Mouse (Mus musculus) mouse trophoblast stem cell (cell line): ENCODE data around the gene N4bp3.
"Not testable (repeated sequence)": the region's sequence is repeated elsewhere in the genome, so short reads cannot be mapped to it uniquely, and the experiment has no call there.

Source experiments
- in situ Hi-C, 2 experiments: fragments of 300-500 bp; cut with MseI, MboI; formaldehyde crosslinking; loops; 2 replicates in 1 of 2; 3 replicates in 1 of 2; pipeline ENCODE4 v1.15.1; 2025

The N4bp3 gene

GRCm38 (mm10) chr11:51653736-51654135 is 3.1 kb upstream of the N4bp3 start:
- in situ Hi-C loops: no loop called here

GRCm38 (mm10) chr11:51652889-51653418 is 2.3 kb upstream of the N4bp3 start:
- in situ Hi-C loops: no loop called here

- in situ Hi-C loops: no loop called here
Measured at GRCm38 (mm10) chr11:51650261-51650660, 381 bp downstream of the N4bp3 start.

DNA sequence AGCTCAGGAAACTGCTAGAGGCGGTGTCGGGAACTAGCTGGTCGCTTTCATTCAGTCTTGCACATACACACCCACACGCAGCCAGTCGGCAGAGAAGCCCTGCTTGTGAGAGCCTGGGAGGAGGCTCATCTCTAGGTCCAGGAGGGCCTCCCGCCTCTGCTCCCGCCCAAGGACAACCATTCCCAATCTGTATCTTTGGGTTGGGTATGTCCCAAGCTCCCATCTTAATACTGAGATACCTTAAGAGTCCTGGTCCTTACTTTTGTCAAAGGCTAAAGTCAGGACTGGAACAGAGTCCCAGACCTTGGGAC is 798 bp downstream of the N4bp3 start:
- in situ Hi-C loops: no loop called here

- in situ Hi-C loops: no loop called here
Measured at GRCm38 (mm10) chr11:51649111-51649888, 1.3 kb downstream of the N4bp3 start.

GRCm38 (mm10) chr11:51648566-51648965 is 2.1 kb downstream of the N4bp3 start:
- in situ Hi-C loops: no loop called here

DNA sequence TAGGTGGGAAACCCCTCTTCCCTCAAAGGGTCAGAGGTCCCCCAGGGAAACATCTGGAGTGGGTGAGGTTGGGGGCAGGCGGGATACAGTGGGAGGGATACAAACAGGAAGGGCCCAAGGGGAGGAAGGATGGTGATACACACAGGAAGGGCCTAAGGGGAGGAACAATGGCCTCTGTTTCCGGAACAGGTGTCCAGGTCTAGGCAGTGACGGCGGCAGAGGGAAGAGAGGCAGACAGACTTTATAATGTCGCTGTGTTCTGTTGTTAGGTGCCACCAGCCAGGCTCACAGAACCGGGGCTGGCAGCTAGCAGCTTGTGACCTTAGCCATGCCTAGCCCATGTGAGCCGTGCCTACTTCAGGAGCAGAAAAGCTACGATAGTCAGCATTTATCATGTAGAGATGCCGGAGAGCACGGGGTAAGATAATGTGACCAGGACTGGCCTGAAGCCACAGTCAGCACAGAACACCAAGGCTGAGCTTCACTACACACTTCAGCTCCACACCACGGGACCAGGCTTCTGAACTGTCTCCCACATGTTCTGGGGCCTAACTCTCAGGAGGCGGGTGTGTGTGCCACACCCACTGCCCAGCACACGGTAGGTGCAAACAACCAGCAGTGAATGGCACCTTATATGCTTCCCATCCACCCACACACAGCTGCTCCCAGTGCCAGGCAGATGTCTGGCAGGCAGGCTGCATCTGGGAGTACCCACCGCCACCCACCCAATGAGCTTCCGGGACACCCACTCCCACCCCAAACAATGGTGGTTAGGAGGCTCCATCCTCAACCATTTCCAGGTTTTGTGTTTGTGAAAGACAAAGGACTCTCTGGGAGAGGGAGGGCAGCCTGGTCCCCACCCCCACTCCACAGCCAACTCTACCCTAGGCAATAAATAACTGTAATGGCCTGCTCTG is 3.6 kb downstream of the N4bp3 start:
- in situ Hi-C loops: no loop called here

- in situ Hi-C loops: no loop called here
Measured at GRCm38 (mm10) chr11:51646245-51646644, 4.4 kb downstream of the N4bp3 start.

GRCm38 (mm10) chr11:51645293-51645692 is 5.3 kb downstream of the N4bp3 start:
- in situ Hi-C loops: no loop called here

GRCm38 (mm10) chr11:51644217-51644616 is 6.4 kb downstream of the N4bp3 start:
- in situ Hi-C loops: no loop called here

GRCm38 (mm10) chr11:51643761-51644160 is 6.9 kb downstream of the N4bp3 start:
- in situ Hi-C loops: no loop called here

DNA sequence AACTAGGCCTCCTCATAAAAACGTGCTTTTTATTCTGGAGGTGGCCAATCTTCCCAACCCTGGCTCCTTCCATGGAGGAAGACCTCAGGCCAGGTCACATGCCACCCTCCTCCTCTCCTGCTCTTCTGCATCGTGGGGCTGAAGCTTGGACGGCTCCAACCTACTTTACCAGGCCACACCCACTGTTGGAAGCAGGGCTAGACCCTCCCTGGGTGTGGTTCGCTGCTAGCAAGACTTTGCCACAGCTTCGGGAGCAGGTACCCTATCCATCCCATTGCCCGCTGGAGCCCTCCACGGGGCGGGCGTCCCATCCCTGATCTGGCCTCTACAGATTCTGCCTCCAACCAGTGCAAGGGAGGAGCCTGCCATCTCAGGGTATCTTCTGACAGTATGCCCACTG is 7.4 kb downstream of the N4bp3 start:
- in situ Hi-C loops: no loop called here

DNA sequence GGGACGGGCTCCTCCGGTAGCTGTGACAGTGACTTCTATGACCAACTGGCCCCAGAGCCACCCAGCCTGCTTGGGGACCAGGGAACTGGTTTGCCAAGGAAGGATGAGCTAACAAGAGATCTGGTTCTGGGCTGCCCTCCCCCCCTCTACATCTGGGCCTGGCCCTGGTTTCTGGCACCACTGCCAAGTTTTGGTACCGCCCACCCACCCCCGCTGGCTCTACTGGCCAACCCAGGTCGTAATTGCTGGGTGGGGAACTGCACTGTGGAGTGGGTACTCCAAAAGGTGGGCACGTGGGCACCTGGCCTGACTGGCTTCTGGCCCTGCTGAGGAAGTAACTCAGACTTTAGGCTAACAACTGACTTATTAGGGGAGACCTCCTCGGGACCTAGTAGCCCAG is 9.9 kb downstream of the N4bp3 start:
- in situ Hi-C loops: no loop called here

GRCm38 (mm10) chr11:51638497-51638896 is 12.1 kb downstream of the N4bp3 start:
- in situ Hi-C loops: no loop called here

DNA sequence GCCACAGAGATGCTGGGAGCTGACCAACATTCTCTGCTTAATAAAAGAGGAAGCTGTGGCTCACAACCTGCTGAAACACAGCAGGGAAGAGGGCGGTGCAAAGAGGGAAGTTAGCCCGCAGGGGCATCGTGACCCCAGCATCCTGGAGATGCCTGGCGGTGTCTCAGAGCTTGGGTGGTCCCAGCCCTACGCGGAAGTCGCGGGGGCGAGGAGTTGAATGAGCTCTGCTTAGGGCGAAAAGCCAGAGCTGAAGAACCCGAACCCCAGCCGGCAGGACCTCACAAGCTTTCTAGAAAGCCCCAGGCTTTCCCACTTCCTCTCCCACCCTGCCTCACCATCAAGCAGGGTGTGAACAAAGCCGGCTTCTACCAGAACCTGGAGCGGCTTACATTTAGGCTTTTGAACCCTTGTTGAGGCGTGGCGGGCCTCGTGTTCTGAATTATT is 12.6 kb downstream of the N4bp3 start:
- in situ Hi-C loops: no loop called here

GRCm38 (mm10) chr11:51636323-51636684 is 14.3 kb downstream of the N4bp3 start:
- in situ Hi-C loops: no loop called here

DNA sequence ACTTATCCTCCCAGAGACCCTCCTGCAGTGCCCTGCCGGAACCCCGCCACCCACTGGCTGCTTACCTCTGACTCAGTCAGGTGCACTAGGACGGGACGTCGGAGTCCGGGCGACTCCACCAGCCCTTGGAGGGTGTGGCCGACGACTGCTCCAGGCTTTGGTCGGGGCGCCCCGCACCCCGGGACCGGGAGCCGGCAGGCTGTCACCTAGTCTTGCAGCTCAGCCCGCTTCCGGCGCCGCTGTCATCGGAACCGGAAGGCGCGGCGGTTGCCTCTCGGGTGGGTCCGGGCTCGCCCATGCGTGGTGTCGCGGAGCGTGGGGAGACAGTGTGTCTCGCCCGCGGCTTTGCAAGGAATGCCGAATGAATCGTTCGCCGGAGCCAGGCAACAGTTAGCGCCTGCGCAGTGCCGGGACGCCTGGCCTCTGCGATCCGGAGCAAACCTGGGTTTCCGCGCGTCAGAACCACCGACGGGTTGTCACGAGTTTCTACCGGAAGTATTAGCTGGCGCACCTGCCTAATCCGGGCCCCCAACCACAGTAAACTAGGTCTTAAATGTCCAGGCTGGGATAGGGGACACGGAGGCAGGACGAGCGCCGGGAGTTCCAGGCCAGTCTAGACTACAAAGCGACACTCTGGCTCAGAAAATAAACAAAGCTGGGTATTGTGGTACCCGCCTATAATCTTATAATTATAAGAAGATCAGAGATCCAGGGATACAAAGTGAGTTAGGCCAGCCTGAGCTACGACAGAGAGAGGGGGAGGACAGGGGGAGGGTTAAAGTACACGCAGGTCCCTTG is 14.9 kb downstream of the N4bp3 start, which contains the start of gene Rmnd5b:
Gene Rmnd5b (minus strand): TSS at position 372 of the 798 bp plus-strand sequence.
- in situ Hi-C loops: no loop called here

DNA sequence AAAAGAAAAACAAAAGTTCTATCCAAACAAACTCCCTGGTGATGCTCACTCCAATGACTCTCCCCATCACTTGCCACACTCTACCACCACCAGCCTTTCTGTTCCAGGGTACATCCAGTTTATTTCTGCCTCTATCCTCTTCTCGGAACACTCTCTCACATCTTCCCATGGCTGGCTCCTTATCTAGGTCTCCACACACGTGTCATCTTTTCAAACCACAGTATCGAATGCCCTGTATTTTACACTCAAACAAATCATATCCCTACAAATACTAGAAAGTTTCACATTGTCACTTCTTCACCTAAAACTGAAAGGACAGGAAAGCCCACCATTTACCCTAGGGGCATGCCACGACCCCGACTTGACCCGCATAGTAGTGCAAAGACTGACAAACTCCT is 15.5 kb downstream of the N4bp3 start:
- in situ Hi-C loops: no loop called here

DNA sequence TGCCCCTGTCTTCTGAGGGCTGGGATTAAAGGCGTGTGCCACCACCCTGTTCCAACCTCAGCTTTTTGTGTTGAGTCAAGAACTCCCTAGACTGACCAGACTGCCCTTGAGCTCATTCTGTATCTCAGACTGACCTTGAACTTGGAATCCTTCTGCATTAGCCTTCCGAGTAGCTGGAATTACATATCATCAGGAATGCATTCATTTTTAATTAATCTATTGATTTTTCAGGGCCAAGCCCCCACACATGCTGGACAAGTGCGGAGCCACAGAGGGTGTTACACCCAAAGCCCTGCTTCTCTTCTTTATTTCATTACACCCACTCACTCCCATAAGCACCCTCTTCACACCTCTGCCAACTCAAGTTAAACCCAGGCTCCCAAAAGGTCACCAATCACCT is 16.9 kb downstream of the N4bp3 start:
- in situ Hi-C loops: no loop called here

GRCm38 (mm10) chr11:51633200-51633599 is 17.4 kb downstream of the N4bp3 start:
- in situ Hi-C loops: not testable (repeated sequence)

GRCm38 (mm10) chr11:51632130-51632753 is 18.4 kb downstream of the N4bp3 start:
- in situ Hi-C loops: no loop called here
